Mouse (Mus musculus): ENCODE measurements at regions not wholly inside any gene's neighbourhood (a gene's known extent, or its start where the extent isn't known, plus 50 kb on each side); places are given as distances from the start of the nearest gene placed in this dataset.

DNA sequence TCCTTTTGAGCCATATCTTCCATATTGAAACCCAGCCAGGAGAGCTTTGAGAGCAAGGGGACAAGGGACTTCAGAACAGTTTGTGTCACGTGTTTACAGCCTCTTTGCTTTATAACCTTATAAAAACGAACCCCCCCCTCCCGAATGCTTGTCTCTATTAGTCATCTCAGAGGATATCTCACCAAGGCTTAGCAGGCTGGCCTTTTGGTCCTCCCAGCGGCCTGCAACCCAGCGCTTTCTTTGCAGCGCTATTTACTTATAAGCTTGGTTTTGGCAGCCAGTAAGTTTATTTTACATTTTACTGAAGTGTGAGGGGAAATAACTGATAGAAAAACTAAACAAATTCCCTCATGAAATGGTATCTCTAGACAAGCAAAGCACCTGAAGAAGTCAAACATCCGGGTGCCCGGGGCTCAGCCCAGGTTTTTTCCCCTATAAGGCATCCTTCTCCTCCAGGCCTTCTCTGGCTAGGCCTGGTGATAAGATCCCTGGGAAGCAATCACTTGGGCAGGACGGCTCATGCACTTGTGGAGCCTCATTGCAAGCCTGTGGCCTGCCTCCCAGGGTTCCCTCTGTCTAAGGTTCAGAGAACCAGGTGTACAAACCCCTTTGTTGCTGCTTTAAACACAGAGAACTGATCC, 442.0 kb upstream of the Id4 start:
- Histone ChIP-seq H3K4me2 (ENCODE audit: insufficient read depth, low read depth, poor library complexity, severe bottlenecking) (no peak overlapping the region), H3K9me3 (replicated peaks; ENCODE audit: low read length) (peaks cover 49% of the 10 kb centered on the region), H3K27me3 (replicated peaks) (no peaks in the 10 kb centered on the region), H3K4me1 (ENCODE audit: control insufficient read depth in 1 of 2, insufficient read depth in 2 of 2) (no peaks in the 10 kb centered on the region), H3K79me2 (replicated peaks; ENCODE audit: control insufficient read depth, extremely low read depth, insufficient read depth, poor library complexity, severe bottlenecking) (no peaks in the 10 kb centered on the region), H3K4me3 (replicated peaks in 1 of 3; ENCODE audit: low read depth in 2 of 3, low read length in 2 of 3, poor library complexity in 1 of 3) (no peak overlapping the region), H3K27ac (ENCODE audit: insufficient read depth, low read depth) (no peak overlapping the region), H3K36me3 (replicated peaks in 1 of 2; ENCODE audit: control insufficient read depth in 1 of 2, insufficient read depth in 1 of 2, low read length in 1 of 2) (no peaks in the 10 kb centered on the region), H3K9ac (ENCODE audit: insufficient read depth, low read depth) (no peak overlapping the region)
- no peak for TF ChIP-seq HCFC1 (IDR thresholded peaks at IDR 0.05; ENCODE audit: low read depth, low read length)
- TF ChIP-seq SMC3 (IDR thresholded peaks at IDR 0.05; ENCODE audit: low read depth, low read length) = no peak
- no peak for TF ChIP-seq JUN (IDR thresholded peaks at IDR 0.05; ENCODE audit: insufficient read depth, low read depth, low read length)
- no peak for TF ChIP-seq PAX5 (IDR thresholded peaks at IDR 0.05; ENCODE audit: low read length)
- TF ChIP-seq IRF4 (IDR thresholded peaks at IDR 0.05; ENCODE audit: low read depth, low read length) = no peak
- no peak for TF ChIP-seq POLR2AphosphoS2 (IDR thresholded peaks at IDR 0.05; ENCODE audit: low read depth, low read length)
- no peak for TF ChIP-seq ZC3H11A (IDR thresholded peaks at IDR 0.05; ENCODE audit: low read depth, low read length)
- TF ChIP-seq NELFE (IDR thresholded peaks at IDR 0.05; ENCODE audit: low read depth, low read length) = no peak
- TF ChIP-seq ETS1 (conservative IDR thresholded peaks at IDR 0.05; ENCODE audit: low read depth, low read length) = no peak
- TF ChIP-seq RCOR1 (conservative IDR thresholded peaks at IDR 0.05; ENCODE audit: low read depth, low read length) = no peak
- no peak for TF ChIP-seq MAX (IDR thresholded peaks at IDR 0.05; ENCODE audit: low read length)
- TF ChIP-seq CTCF (conservative IDR thresholded peaks at IDR 0.05 in 1 of 2, IDR thresholded peaks at IDR 0.05 in 1 of 2; ENCODE audit: low read depth in 2 of 2, low read length in 2 of 2) = no peak
- TF ChIP-seq RAD21 (IDR thresholded peaks at IDR 0.05; ENCODE audit: low read depth, low read length) = no peak
- no peak for TF ChIP-seq ZNF384 (IDR thresholded peaks at IDR 0.05; ENCODE audit: low read depth, low read length)
- TF ChIP-seq JUND (conservative IDR thresholded peaks at IDR 0.05; ENCODE audit: low read depth, low read length) = no peak
- TF ChIP-seq MAFK (IDR thresholded peaks at IDR 0.05; ENCODE audit: insufficient replicate concordance, low read length) = no peak
- in situ Hi-C loops (cut with MboI; ENCODE audit: low pct_ligation_motif_present, low pct_unique_long_range_greater_than_20kb, low sequenced_read_pairs) = no loop called here
- dilution Hi-C loops (cut with MboI; ENCODE audit: extremely low pct_ligation_motif_present, extremely low pct_unique_long_range_greater_than_20kb, low sequenced_read_pairs) = no loop called here
- no peak for DNase-seq (ENCODE audit: extremely low read depth)

DNA sequence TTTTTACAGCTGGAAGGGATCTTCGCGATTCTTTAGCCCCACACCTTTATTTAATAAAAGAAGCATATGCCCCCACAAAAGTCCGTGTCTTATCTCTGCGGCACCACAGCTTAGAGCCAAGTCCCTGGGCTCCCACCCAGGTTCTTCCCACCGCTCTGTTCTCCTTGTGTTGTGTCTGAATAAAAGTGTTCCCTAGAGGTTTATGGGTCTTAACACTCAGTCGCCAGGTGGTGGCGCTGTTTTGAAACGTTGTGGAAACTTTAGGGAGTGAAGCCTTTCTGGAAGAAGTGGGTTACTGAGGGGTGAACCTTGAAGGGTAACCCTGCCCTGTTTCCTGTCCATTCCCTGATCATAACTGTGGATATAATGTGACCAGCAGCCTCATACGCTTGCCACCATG, 424.5 kb upstream of the Id4 start:
- H3K27ac ChIP-seq (ENCODE audit: insufficient read depth, low read depth) = no peak overlapping the region
- no peak overlapping the region for H3K9ac ChIP-seq (ENCODE audit: insufficient read depth, low read depth)
- DNase-seq (ENCODE audit: extremely low read depth) = no peak
- H3K4me3 ChIP-seq (replicated peaks in 1 of 3; ENCODE audit: low read depth in 2 of 3, low read length in 2 of 3, poor library complexity in 1 of 3) = no peak overlapping the region
- no peaks in the 10 kb centered on the region for H3K4me1 ChIP-seq (ENCODE audit: control insufficient read depth in 1 of 2, insufficient read depth in 2 of 2)
- peaks cover 62% of the 10 kb centered on the region for H3K9me3 ChIP-seq (replicated peaks; ENCODE audit: low read length)
- dilution Hi-C loops (cut with MboI; ENCODE audit: extremely low pct_ligation_motif_present, extremely low pct_unique_long_range_greater_than_20kb, low sequenced_read_pairs) (no loop called here), in situ Hi-C loops (cut with MboI; ENCODE audit: low pct_ligation_motif_present, low pct_unique_long_range_greater_than_20kb, low sequenced_read_pairs) (no loop called here)
- H3K36me3 ChIP-seq (replicated peaks in 1 of 2; ENCODE audit: control insufficient read depth in 1 of 2, insufficient read depth in 1 of 2, low read length in 1 of 2) = no peaks in the 10 kb centered on the region
- no peaks in the 10 kb centered on the region for H3K27me3 ChIP-seq (replicated peaks)
- no peaks in the 10 kb centered on the region for H3K79me2 ChIP-seq (replicated peaks; ENCODE audit: control insufficient read depth, extremely low read depth, insufficient read depth, poor library complexity, severe bottlenecking)
- TF ChIP-seq TCF12 (IDR thresholded peaks at IDR 0.05; ENCODE audit: low read depth, low read length) = no peak
- TF ChIP-seq ELF1 (IDR thresholded peaks at IDR 0.05; ENCODE audit: low read depth, low read length) = no peak
- TF ChIP-seq MAZ (IDR thresholded peaks at IDR 0.05; ENCODE audit: low read depth, low read length) = no peak
- no peak for TF ChIP-seq E2F4 (IDR thresholded peaks at IDR 0.05; ENCODE audit: insufficient replicate concordance, low read depth, low read length)
- TF ChIP-seq RCOR1 (conservative IDR thresholded peaks at IDR 0.05; ENCODE audit: low read depth, low read length) = no peak
- no peak overlapping the region for H3K4me2 ChIP-seq (ENCODE audit: insufficient read depth, low read depth, poor library complexity, severe bottlenecking)
